Mouse (Mus musculus) G1E (cell line): ENCODE data around the gene Kyat3.

ENCODE experiments used
- CTCF ChIP-seq: IDR thresholded peaks from 2 replicates; pipeline ENCODE4 v1.5.1; 2012; ENCODE audit warnings: low read depth, low read length, inconsistent platforms, mixed read lengths
- GATA1 ChIP-seq: IDR thresholded peaks from 2 replicates; pipeline ENCODE4 v1.6.1; 2012; ENCODE audit warnings: borderline replicate concordance, low read length, inconsistent platforms, mixed read lengths
- TAL1 ChIP-seq: conservative IDR thresholded peaks from 2 replicates; pipeline ENCODE4 v1.6.1; 2012; ENCODE audit warnings: low read depth, low read length, inconsistent platforms, mixed read lengths

DNA sequence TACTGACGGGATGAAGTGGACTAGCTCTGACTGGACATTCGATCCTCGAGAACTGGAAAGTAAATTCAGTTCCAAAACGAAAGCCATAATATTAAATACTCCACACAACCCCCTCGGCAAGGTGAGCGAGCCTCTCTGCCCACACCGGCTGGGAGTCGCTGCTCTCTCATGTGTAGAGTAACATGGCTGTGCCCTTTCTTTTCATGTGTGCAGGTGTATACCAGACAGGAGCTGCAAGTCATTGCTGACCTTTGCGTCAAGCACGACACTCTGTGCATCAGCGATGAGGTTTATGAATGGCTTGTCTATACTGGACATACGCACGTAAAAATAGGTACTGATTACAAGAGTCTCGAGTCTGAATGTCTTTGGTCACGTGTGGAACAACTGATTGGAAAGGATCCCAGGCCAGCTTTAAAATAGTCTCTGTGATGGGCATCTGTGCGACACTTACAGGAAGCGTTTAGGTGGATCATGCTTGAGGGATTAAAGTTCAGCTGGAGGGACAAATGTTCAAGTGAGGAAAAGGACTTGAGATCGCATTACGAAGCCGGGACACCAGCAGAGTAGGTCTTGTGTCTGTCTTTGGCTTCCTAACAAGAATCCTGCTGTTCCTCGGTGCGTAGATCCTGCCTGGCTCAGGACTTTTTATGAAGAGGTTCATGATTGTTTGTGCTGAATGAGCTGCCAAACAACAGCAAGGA lies 25.3 kb downstream of the Kyat3 start:
- TF ChIP-seq CTCF (no peak), TAL1 (no peak), GATA1 (no peak)
